Mouse (Mus musculus): ENCODE results near the gene Rab5if.

DNA sequence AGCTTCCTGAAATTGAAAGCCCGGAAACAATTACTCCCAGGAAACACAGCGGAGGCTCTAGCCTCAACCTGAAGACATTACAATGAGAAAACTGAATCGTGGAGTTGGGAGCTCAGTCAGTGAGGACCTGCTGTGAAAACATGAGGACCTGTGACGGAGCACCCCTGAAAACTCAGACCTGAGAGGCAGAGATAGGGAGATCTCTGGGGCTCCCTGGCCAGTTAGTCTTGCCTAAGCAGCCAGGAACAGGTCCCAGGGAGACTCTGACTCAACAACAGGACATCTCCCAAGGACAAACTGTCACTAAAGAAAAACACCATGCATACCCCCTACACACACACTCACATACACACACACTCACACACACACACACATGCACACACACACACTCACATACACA, 35.4 kb downstream of the Rab5if start:
- TF ChIP-seq CTCF (IDR thresholded peaks at IDR 0.05; ENCODE audit: extremely low read depth, insufficient read depth, insufficient read length, insufficient replicate concordance) (no peak), POLR2A (IDR thresholded peaks at IDR 0.05; ENCODE audit: low read depth, low read length) (no peak)

Measured in spleen, adult 2 months (tissue).